Mouse (Mus musculus) heart, embryonic 10.5 days (tissue): Measurements from ENCODE around the gene Apol8. TPM values are rescaled to one million over a fixed set of nuclear protein-coding genes. Genes with fewer than 3 reads are reported as not detected.
A peak's percentile ranks its signal among the peaks of the same experiment; 100 is the strongest.

Experiments
- DNase-seq: peaks from one replicate; pipeline ENCODE4 v3.0.0-alpha.2; 2017; ENCODE audit warnings: low spot score
- H3K27ac ChIP-seq: fragments of 300-500 bp; sonication (generic); 2 replicates; pipeline ENCODE4 v1.5.1; 2016; ENCODE audit warnings: mild to moderate bottlenecking
- H3K27me3 ChIP-seq: fragments of 300-500 bp; sonication (generic); 2 replicates; pipeline ENCODE4 v1.6.1; 2016; ENCODE audit warnings: mild to moderate bottlenecking; ENCODE audit not compliant: poor library complexity, insufficient read depth, severe bottlenecking
- H3K36me3 ChIP-seq: fragments of 300-500 bp; sonication (generic); 2 replicates; pipeline ENCODE4 v1.6.1; 2016; ENCODE audit warnings: mild to moderate bottlenecking, moderate library complexity
- H3K4me1 ChIP-seq: fragments of 300-500 bp; sonication (generic); 2 replicates; pipeline ENCODE4 v1.6.1; 2016; ENCODE audit warnings: mild to moderate bottlenecking
- H3K4me3 ChIP-seq: fragments of 300-500 bp; sonication (generic); 2 replicates; pipeline ENCODE4 v1.5.1; 2016; ENCODE audit warnings: mild to moderate bottlenecking, moderate library complexity
- H3K9me3 ChIP-seq: fragments of 300-500 bp; sonication (generic); 2 replicates; pipeline ENCODE4 v1.6.1; 2016; ENCODE audit warnings: mild to moderate bottlenecking, moderate library complexity
- WGBS: fragments of 180-500 bp; shearing (Covaris S2); methylation state at CpG from one replicate; pipeline ENCODE4 v1.1.7; 2016; 5-methylcytosine and 5-hydroxymethylcytosine counted together
- polyA plus RNA-seq: library from polyadenylated mRNA; unstranded; fragments of >200 nt; fragmentation: Nextera tagmentation; extraction: Ambion mirVana; gene quantifications from 2 replicates; pipeline ENCODE4 v1.2.1, GENCODE M21; 2016

The Apol8 gene
- polyA plus RNA-seq, 1 experiment from 2014 or later: 0.16 TPM

DNA sequence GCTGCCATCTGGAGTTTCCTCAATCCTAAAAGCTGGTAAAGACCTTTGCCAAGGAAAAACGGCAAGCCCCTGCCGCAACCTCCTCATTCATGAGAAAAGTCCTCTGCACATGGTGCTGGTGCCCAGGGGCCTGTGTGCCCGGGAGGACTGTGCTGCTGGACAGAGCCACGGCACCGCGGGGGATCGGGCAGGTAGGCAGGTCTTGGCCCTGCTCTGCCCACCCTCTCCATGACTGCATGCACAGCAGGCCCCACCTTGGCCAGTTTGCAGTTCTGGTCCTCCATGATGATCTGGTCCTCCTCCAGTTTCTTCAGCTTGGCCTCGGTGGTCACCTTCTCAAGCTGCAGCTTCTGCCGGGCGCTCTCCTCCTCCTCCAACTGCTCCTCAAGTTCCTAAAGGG lies 17.5 kb upstream of the Apol8 start:
- 97% methylated on average over 9 of the region's 10 CpGs for WGBS
- no peaks in the 10 kb centered on the region for H3K27me3 ChIP-seq

GRCm38 (mm10) chr15:77773099-77773915 lies 16.5 kb upstream of the Apol8 start:
- 88% methylated on average over 19 of the region's 19 CpGs for WGBS
- Histone ChIP-seq H3K27me3 (no peaks in the 10 kb centered on the region), H3K36me3 (peaks cover 99% of the 10 kb centered on the region), H3K27ac (no peak overlapping the region), H3K4me3 (no peak overlapping the region), H3K9me3 (no peaks in the 10 kb centered on the region), H3K4me1 (no peaks in the 10 kb centered on the region; the same call in 1 of the 2 replicates)
- DNase-seq: no peak

More for the DNA sequence above, 17.5 kb upstream of the Apol8 start:
- DNase-seq: no peak
- Histone ChIP-seq H3K4me3 (no peak overlapping the region), H3K27ac (0 out of 2 replicates have a peak overlapping the region, but pooled peaks have one; percentile 6), H3K4me1 (no peaks in the 10 kb centered on the region; the same call in 1 of the 2 replicates), H3K9me3 (no peaks in the 10 kb centered on the region), H3K36me3 (peaks cover 99% of the 10 kb centered on the region)

- H3K9me3 ChIP-seq: no peaks in the 10 kb centered on the region
- no peak overlapping the region for H3K4me3 ChIP-seq
- no peak overlapping the region for H3K27ac ChIP-seq
- no peaks in the 10 kb centered on the region; the same call in 1 of the 2 replicates for H3K4me1 ChIP-seq
- no peak for DNase-seq
- no peaks in the 10 kb centered on the region for H3K27me3 ChIP-seq
- peaks cover 99% of the 10 kb centered on the region for H3K36me3 ChIP-seq
- 91% methylated on average over 9 of the region's 9 CpGs for WGBS
Measured at GRCm38 (mm10) chr15:77770942-77771341, 14.1 kb upstream of the Apol8 start.

DNA sequence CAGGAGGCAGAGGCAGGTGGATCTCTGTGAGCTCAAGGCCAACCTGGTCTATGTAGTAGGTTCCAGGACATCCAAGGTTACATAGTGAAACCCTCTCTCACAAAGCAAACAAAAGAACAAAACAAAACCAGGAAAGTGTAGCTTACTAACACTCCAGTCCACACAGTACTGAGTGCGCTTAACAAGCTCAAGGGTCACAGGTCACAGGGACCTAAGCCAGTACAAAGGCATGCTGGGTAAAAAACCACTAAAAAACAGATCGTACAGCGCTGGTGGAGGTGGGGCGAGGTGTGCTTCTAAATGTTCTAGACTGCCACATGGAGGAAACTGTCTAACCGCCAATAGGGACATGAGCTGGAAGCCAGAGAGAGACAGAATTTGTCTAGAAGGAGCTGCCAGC lies 13.5 kb upstream of the Apol8 start:
- no peak for DNase-seq
- Histone ChIP-seq H3K4me1 (no peaks in the 10 kb centered on the region; the same call in 1 of the 2 replicates), H3K27me3 (no peaks in the 10 kb centered on the region), H3K27ac (no peak overlapping the region), H3K36me3 (peaks cover 99% of the 10 kb centered on the region), H3K4me3 (no peak overlapping the region), H3K9me3 (no peaks in the 10 kb centered on the region)
- WGBS: 95% methylated on average over 5 of the region's 5 CpGs

DNA sequence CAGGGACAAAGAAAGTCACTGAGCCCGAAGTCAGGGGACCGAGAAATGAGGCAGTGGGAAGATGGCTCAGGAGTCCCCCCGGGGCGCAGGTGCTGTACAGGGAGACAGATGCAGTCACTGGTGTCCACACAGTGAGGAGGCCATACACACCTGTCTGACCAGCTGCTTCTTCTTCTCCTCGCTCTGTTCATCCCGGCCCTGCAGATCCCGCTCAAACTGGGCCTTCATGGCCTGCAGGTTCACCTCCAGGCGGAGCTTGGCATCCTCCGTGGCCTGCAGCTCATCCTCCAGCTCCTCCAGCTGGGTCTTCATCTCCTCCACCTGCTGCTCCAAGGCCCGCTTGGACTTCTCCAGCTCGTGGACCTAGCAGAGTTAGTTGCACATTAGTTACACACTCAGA lies 10.2 kb upstream of the Apol8 start:
- Histone ChIP-seq H3K4me3 (no peak overlapping the region), H3K27me3 (no peaks in the 10 kb centered on the region), H3K36me3 (peaks cover 100% of the 10 kb centered on the region), H3K27ac (no peak overlapping the region), H3K9me3 (no peaks in the 10 kb centered on the region), H3K4me1 (no peaks in the 10 kb centered on the region)
- 91% methylated on average over 11 of the region's 11 CpGs for WGBS
- no peak for DNase-seq

- H3K27ac ChIP-seq: no peak overlapping the region
- DNase-seq: no peak
- 95% methylated on average over 16 of the region's 16 CpGs for WGBS
Measured at GRCm38 (mm10) chr15:77765484-77766093, 8.8 kb upstream of the Apol8 start.

GRCm38 (mm10) chr15:77764391-77765006 lies 7.7 kb upstream of the Apol8 start:
- no peak for DNase-seq
- H3K9me3 ChIP-seq: no peaks in the 10 kb centered on the region
- WGBS: 84% methylated on average over 13 of the region's 13 CpGs
- no peaks in the 10 kb centered on the region for H3K27me3 ChIP-seq
- H3K27ac ChIP-seq: no peak overlapping the region
- no peaks in the 10 kb centered on the region for H3K4me1 ChIP-seq
- H3K36me3 ChIP-seq: peaks cover 100% of the 10 kb centered on the region
- H3K4me3 ChIP-seq: no peak overlapping the region

More at GRCm38 (mm10) chr15:77765484-77766093, 8.8 kb upstream of the Apol8 start:
- peaks cover 100% of the 10 kb centered on the region for H3K36me3 ChIP-seq
- H3K9me3 ChIP-seq: no peaks in the 10 kb centered on the region
- H3K27me3 ChIP-seq: no peaks in the 10 kb centered on the region
- H3K4me3 ChIP-seq: no peak overlapping the region
- no peaks in the 10 kb centered on the region for H3K4me1 ChIP-seq

DNA sequence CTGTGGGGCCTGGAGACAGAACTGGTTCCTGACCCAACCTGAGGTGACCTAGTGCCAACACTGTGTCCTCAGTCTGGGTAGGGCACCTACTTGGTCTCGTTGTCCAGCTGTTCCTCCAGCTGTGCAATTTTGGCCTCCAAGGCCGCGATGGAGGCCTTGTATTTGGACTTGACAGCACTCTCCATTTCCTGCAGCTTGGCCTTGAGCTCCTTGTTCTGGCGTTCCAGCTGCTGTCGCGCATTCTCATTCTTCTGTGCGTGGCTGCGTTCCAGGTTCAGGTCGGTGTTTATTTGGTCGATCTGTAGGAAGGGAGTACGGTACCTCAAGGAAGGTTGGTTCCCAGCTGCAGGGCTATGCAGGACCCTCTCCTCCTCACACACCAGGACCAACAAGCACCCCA lies 6.9 kb upstream of the Apol8 start:
- Histone ChIP-seq H3K27me3 (no peaks in the 10 kb centered on the region), H3K4me3 (no peak overlapping the region), H3K4me1 (no peaks in the 10 kb centered on the region), H3K9me3 (no peaks in the 10 kb centered on the region), H3K36me3 (peaks cover 96% of the 10 kb centered on the region), H3K27ac (no peak overlapping the region)
- WGBS: 95% methylated on average over 11 of the region's 11 CpGs
- DNase-seq: no peak

GRCm38 (mm10) chr15:77763050-77763449 lies 6.2 kb upstream of the Apol8 start:
- H3K4me3 ChIP-seq: no peak overlapping the region
- H3K27ac ChIP-seq: no peak overlapping the region
- H3K36me3 ChIP-seq: peaks cover 89% of the 10 kb centered on the region
- H3K27me3 ChIP-seq: no peaks in the 10 kb centered on the region
- H3K4me1 ChIP-seq: no peaks in the 10 kb centered on the region
- 91% methylated on average over 16 of the region's 16 CpGs for WGBS
- no peak for DNase-seq
- H3K9me3 ChIP-seq: no peaks in the 10 kb centered on the region

DNA sequence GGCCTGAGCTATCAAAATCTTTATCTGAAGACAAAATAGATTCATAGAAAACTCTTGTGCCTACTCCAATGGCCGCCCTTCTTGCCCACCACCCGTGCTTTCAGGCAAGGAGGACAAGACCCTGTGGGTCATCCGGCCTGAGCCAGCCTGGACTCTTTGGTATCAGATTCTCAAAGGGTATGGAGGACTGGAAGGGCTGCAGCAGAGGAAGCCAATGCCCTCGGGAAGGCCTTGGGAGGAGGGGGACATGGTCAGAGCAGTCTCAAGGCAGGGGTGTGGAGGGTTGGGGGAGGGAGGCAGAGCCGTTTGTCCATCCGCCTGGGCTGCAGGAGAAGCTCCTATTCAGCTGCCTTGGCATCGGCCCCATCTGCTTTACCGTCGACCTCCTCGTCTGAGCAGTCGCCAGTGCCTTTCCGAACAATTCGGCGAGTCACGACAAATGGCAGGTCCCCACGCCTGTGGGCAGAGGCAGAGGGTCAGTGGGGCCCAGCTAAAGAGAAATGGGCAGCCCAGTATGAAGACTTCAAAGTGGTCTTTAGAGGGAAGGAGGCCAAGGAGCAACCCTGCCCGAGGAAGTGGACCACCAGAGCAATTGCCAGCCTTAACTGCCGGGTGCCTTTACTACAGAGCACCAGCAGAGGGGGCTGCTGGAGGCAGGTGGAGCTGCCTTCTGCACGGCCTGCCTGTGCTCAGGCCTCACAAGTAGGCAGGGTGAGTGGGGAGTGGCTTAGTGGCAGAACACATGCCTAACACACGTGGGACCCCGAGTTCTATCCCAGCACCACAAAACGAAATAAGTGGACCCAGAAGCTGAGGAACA lies 5.0 kb upstream of the Apol8 start:
- Histone ChIP-seq H3K9me3 (no peaks in the 10 kb centered on the region), H3K27me3 (no peaks in the 10 kb centered on the region), H3K27ac (no peak overlapping the region), H3K36me3 (peaks cover 77% of the 10 kb centered on the region), H3K4me3 (no peak overlapping the region), H3K4me1 (peaks cover 6% of the 10 kb centered on the region; the same call in 1 of the 2 replicates)
- no peak for DNase-seq
- 80% methylated on average over 22 of the region's 22 CpGs for WGBS

- DNase-seq: no peak
- H3K4me1 ChIP-seq: peaks cover 8% of the 10 kb centered on the region; the same call in 1 of the 2 replicates
- H3K9me3 ChIP-seq: no peaks in the 10 kb centered on the region
- no peak overlapping the region for H3K4me3 ChIP-seq
- no peaks in the 10 kb centered on the region for H3K27me3 ChIP-seq
- H3K27ac ChIP-seq: no peak overlapping the region
- 96% methylated on average over 7 of the region's 7 CpGs for WGBS
- peaks cover 70% of the 10 kb centered on the region for H3K36me3 ChIP-seq
Measured at GRCm38 (mm10) chr15:77761083-77761482, 4.3 kb upstream of the Apol8 start.

DNA sequence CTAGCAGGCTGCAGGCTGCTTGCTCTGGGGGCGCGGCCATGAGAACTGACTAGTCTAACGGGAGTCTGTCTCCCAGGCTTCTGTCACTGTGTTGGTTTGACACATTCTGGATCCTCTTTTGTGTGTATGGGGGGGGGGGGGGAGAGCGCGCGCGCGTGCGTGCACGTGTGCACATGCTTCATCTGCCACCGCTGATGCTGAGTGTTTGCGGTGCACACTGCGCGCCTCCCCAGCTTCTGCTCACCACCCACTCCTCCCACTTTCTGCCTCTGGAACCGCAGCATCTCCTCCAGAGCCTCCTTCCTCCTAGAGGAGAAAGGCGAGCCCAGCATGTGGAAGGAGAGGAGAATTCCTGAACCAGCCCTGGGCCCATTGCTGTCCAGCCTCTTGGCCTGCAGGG lies 3.2 kb upstream of the Apol8 start:
- H3K4me1 ChIP-seq: peaks cover 8% of the 10 kb centered on the region; the same call in 1 of the 2 replicates
- H3K9me3 ChIP-seq: no peaks in the 10 kb centered on the region
- H3K36me3 ChIP-seq: peaks cover 59% of the 10 kb centered on the region
- no peak overlapping the region for H3K27ac ChIP-seq
- WGBS: 94% methylated on average over 16 of the region's 16 CpGs
- no peak overlapping the region for H3K4me3 ChIP-seq
- H3K27me3 ChIP-seq: 0 out of 2 replicates have a peak, but pooled peaks cover 3% of the 10 kb centered on the region
- DNase-seq: no peak
